Mouse (Mus musculus) heart, adult 9 months (tissue): ENCODE data around the gene Cfap299.
"Not testable (repeated sequence)": the region's sequence is repeated elsewhere in the genome, so short reads cannot be mapped to it uniquely, and the experiment has no call there.

Source experiments
- DNase-seq, 2 experiments: peaks; one replicate each; pipeline ENCODE4 v3.0.0; 2022; ENCODE audit warnings: low spot score in 2 of 2

The Cfap299 gene

GRCm38 (mm10) chr5:98523050-98523449 is 193.9 kb downstream of the Cfap299 start:
- no peak for DNase-seq

- DNase-seq = no peak
Measured at GRCm38 (mm10) chr5:98523783-98524182, 194.7 kb downstream of the Cfap299 start.

- no peak for DNase-seq
Measured at GRCm38 (mm10) chr5:98541333-98541732, 212.2 kb downstream of the Cfap299 start.

GRCm38 (mm10) chr5:98550285-98550684 is 221.2 kb downstream of the Cfap299 start:
- no peak for DNase-seq

GRCm38 (mm10) chr5:98550873-98551272 is 221.8 kb downstream of the Cfap299 start:
- no peak for DNase-seq

GRCm38 (mm10) chr5:98552395-98552794 is 223.3 kb downstream of the Cfap299 start, which contains the start of gene Gm11111:
Gene Gm11111, plus strand, starts transcription at chr5:98552695.
- DNase-seq = no peak

GRCm38 (mm10) chr5:98552811-98553601 is 223.9 kb downstream of the Cfap299 start:
- no peak for DNase-seq

GRCm38 (mm10) chr5:98561301-98561700 is 232.2 kb downstream of the Cfap299 start:
- no peak for DNase-seq

GRCm38 (mm10) chr5:98562806-98563205 is 233.7 kb downstream of the Cfap299 start:
- DNase-seq = no peak

GRCm38 (mm10) chr5:98563801-98564200 is 234.7 kb downstream of the Cfap299 start:
- DNase-seq = no peak

GRCm38 (mm10) chr5:98566461-98567193 is 237.5 kb downstream of the Cfap299 start:
- no peak for DNase-seq

- DNase-seq = no peak
Measured at GRCm38 (mm10) chr5:98568481-98568880, 239.4 kb downstream of the Cfap299 start.

GRCm38 (mm10) chr5:98569029-98569513 is 240.0 kb downstream of the Cfap299 start:
- DNase-seq = no peak

- no peak for DNase-seq
Measured at GRCm38 (mm10) chr5:98572392-98572791, 243.3 kb downstream of the Cfap299 start.

GRCm38 (mm10) chr5:98574711-98575470 is 245.8 kb downstream of the Cfap299 start:
- DNase-seq = no peak

GRCm38 (mm10) chr5:98575471-98575834 is 246.3 kb downstream of the Cfap299 start:
- no peak for DNase-seq

- not testable (repeated sequence) for DNase-seq
Measured at GRCm38 (mm10) chr5:98576538-98576937, 247.4 kb downstream of the Cfap299 start.

GRCm38 (mm10) chr5:98578398-98578797 is 249.3 kb downstream of the Cfap299 start:
- DNase-seq = no peak

- DNase-seq = no peak
Measured at GRCm38 (mm10) chr5:98580811-98581210, 251.7 kb downstream of the Cfap299 start.

GRCm38 (mm10) chr5:98582051-98582450 is 252.9 kb downstream of the Cfap299 start:
- DNase-seq = no peak

- no peak for DNase-seq
Measured at GRCm38 (mm10) chr5:98585915-98586314, 256.8 kb downstream of the Cfap299 start.

- no peak for DNase-seq
Measured at GRCm38 (mm10) chr5:98613511-98613910, 284.4 kb downstream of the Cfap299 start.
